Mouse (Mus musculus) thymus, adult 2 months (tissue): ENCODE measurements at regions not wholly inside any gene's neighbourhood (a gene's known extent, or its start where the extent isn't known, plus 50 kb on each side); places are given as distances from the start of the nearest gene placed in this dataset.

ENCODE experiments used
- CTCF ChIP-seq: fragments of 200-500 bp; IDR thresholded peaks from 2 replicates; pipeline ENCODE4 v1.5.1; 2012; ENCODE audit warnings: mild to moderate bottlenecking, control low read depth, low read length, moderate library complexity, borderline replicate concordance; ENCODE audit not compliant: control insufficient read depth, poor library complexity, insufficient read depth; ENCODE audit errors: extremely low read depth
- POLR2A ChIP-seq: fragments of 200-500 bp; IDR thresholded peaks from 2 replicates; pipeline ENCODE4 v1.6.1; 2012; ENCODE audit warnings: mild to moderate bottlenecking, low read length, control low read depth, moderate library complexity; ENCODE audit not compliant: control insufficient read depth, poor library complexity, insufficient read depth; ENCODE audit errors: extremely low read depth

DNA sequence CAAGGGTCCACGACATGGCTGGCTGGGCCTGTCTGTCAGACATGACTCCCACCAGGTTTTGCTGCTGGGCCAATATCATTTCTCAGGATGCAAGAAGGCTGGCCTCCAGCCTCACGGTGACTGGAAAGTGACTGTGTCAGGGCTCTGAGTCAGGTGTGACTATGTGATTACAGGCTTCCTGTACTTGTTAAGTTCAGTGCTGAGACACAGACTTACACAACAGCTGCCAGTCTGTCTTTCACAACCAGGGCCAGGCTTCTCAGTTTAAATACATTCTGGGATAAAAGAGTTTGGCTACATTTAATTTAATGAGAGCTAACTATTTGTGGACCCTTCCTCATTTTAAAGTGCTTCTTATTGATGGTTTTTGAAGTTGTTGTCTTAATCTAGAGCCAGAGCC, 75.3 kb downstream of the Mtx3 start:
- TF ChIP-seq CTCF (no peak), POLR2A (no peak)
